Mouse (Mus musculus) kidney, embryonic 15.5 days (tissue): Measurements from ENCODE around the gene Stk10. TPM values are rescaled to one million over a fixed set of nuclear protein-coding genes. Genes with fewer than 3 reads are reported as not detected.

ENCODE experiments used
- ATAC-seq: fragments of 200-750 bp; cut with Nextera tagmentation; replicated peaks from 2 replicates; pipeline ENCODE4 v1.8.0; 2017; ENCODE audit warnings: moderate TSS enrichment; ENCODE audit not compliant: low FRiP score
- H3K27ac ChIP-seq: fragments of 300-500 bp; sonication (generic); 2 replicates; pipeline ENCODE4 v1.5.1; 2015; ENCODE audit warnings: mild to moderate bottlenecking, inconsistent platforms
- H3K27me3 ChIP-seq: fragments of 300-500 bp; sonication (generic); 2 replicates; pipeline ENCODE4 v1.6.1; 2015; ENCODE audit warnings: inconsistent platforms
- H3K36me3 ChIP-seq: fragments of 300-500 bp; sonication (generic); 2 replicates; pipeline ENCODE4 v1.6.1; 2015; ENCODE audit warnings: inconsistent platforms
- H3K4me1 ChIP-seq: fragments of 300-500 bp; sonication (generic); 2 replicates; pipeline ENCODE4 v1.6.1; 2015; ENCODE audit warnings: inconsistent platforms
- H3K4me2 ChIP-seq: fragments of 300-500 bp; sonication (generic); 2 replicates; pipeline ENCODE4 v1.6.1; 2015; ENCODE audit warnings: moderate library complexity, mild to moderate bottlenecking, inconsistent platforms
- H3K4me3 ChIP-seq: fragments of 300-500 bp; sonication (generic); replicated peaks from 2 replicates; pipeline ENCODE4 v1.5.1; 2015; ENCODE audit warnings: mild to moderate bottlenecking, inconsistent platforms
- H3K9ac ChIP-seq: fragments of 300-500 bp; sonication (generic); 2 replicates; pipeline ENCODE4 v1.6.1; 2015; ENCODE audit warnings: mild to moderate bottlenecking, inconsistent platforms
- H3K9me3 ChIP-seq: fragments of 300-500 bp; sonication (generic); replicated peaks from 2 replicates; pipeline ENCODE4 v1.6.1; 2016; ENCODE audit warnings: inconsistent platforms
- WGBS: fragments of 180-500 bp; shearing (Covaris S2); methylation state at CpG from one replicate; pipeline ENCODE4 v1.1.7; 2015; ENCODE audit warnings: mixed read lengths; 5-methylcytosine and 5-hydroxymethylcytosine counted together
- polyA plus RNA-seq: library from polyadenylated mRNA; unstranded; fragments of >200 nt; fragmentation: Nextera tagmentation; extraction: Ambion mirVana; gene quantifications from 2 replicates; pipeline ENCODE4 v1.2.1, GENCODE M21; 2015

Stk10 gene
- polyA plus RNA-seq, 1 experiment from 2014 or later: 5.4 TPM

DNA sequence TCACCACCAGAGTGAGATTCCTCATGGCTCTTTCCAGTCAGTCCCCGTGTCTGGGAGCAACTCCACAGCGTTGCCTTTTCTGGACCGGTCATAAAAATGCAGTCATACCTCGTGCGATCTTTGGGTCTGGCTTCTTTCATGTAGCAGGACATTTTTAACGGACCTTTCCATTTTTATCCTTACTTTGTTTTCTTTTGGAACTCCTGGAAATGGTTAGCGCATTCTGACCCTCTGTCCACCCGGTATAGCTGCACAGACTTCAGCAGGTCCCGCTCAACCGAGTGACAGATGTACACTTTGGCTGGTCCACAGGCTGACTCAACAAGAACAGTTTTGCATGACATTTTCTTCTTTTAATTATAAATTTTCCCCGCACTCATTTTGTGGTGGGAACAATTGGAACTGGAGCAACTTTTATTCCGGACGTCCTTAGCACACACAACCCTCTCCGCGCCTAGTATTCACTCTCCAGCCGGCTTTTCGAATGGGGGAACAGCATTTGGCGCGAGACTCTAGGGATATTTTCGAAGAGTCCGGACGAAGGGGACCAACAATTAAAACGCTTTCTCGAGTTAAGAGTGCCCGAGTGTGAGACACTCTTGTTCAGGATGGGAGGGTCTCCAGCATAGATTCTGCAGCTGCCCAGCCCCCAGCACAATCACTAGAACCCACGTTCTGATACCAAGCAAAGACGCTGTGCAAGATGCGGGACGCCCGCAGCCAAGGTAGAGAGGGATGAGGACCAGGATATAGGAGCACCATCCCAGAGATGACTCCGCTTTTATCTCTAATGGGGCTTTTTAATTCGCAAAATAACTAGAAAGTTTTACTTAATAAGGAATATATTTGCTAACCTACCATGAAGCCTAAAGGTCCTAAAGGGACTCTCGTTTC, 987 bp upstream of the Stk10 start, which contains the start of gene Efcab9:
TSS of gene Efcab9 (minus strand) at position 211 of the 894 bp plus-strand sequence.
- Histone ChIP-seq H3K9ac (peak within 1 kb of the TSS; percentile 55), H3K9me3 (no peaks in the 10 kb centered on the region), H3K27me3 (0 out of 2 replicates have a peak, but pooled peaks cover 11% of the 10 kb centered on the region), H3K4me2 (peak within 1 kb of the TSS; percentile 89), H3K4me3 (peak within 1 kb of the TSS; percentile 74), H3K4me1 (peaks cover 37% of the 10 kb centered on the region), H3K27ac (0 out of 2 replicates have a peak within 1 kb of the TSS, but pooled peaks have one; percentile 64), H3K36me3 (no peaks in the 10 kb centered on the region)
- ATAC-seq: 0 out of 2 replicates have a peak, but pooled peaks have one; percentile 10
- 3% methylated on average over 33 of the region's 33 CpGs for WGBS

DNA sequence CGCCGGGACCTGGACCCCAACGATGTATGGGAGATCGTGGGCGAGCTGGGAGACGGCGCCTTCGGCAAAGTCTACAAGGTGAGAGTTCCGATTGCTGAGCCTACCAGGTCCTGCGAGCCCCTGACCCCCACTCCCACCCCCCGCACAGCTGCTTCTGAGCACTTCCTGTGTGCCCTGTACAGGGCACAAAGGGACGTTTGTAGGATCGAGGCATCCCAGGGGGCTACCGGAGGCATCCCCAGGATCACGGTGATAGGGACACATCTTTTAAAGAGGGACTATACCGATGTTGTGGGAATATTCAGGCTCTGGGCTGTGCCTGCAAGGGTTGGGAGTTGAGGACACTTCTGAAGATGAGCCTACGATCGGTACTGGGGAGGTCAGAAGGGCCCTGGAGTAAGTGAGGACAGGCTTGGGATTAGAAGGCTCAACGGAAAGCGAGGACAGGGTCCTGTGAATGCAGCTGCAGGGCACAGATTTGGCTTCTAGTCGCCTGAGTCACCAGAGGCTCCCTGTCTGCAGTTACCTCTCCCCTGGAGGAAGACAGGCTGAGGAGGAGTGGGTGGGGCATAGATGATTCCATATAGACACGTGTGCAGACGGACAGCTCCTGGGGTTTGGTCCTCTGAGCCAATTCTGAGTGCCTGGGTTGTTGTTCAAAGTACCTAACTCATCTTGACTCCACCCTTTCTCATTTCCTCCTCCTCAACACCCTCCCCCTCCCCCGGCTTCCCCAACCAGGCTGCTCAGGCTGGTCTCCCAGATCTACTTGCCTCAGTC, 567 bp downstream of the Stk10 start:
- Histone ChIP-seq H3K4me2 (peak overlapping the region; percentile 89), H3K27me3 (0 out of 2 replicates have a peak, but pooled peaks cover 11% of the 10 kb centered on the region), H3K4me1 (peaks cover 51% of the 10 kb centered on the region), H3K27ac (peak overlapping the region; percentile 29; the same call in 1 of the 2 replicates), H3K9me3 (no peaks in the 10 kb centered on the region), H3K36me3 (no peaks in the 10 kb centered on the region), H3K4me3 (peak overlapping the region; percentile 74), H3K9ac (peak overlapping the region; percentile 55)
- 1% methylated on average over 24 of the region's 24 CpGs for WGBS
- ATAC-seq: peak; percentile 22

DNA sequence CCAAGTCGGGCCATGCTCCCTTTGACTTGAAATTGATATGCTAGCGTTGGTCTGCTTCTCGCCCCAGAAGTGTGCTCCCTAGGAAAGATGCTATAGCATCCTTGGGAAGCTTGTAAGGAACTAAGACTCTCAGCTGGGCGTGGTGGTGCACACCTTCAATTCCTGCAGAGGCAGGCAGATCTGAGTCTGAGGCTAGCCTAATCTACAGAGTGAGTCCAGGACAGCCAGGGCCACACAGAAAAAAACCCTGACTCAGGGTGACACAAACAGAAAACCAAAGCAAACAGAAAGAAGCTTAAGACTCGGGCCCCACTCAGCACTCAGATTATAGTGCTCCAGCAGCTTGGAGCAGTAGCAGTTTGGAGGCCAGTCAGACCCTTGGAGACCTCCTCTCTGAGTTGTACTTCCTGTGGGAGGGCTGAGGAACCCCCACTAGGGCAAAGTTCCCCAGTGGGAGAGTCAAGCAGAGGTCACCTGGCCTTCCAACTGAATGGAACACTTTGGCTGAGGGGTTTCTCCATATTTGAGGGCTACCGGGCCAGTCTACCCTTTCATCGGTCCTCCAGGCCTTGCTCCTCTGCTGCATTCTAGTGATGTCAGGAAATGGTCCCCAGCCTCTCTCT, 1.5 kb downstream of the Stk10 start:
- Histone ChIP-seq H3K4me1 (peaks cover 60% of the 10 kb centered on the region), H3K4me3 (peak overlapping the region; percentile 74), H3K36me3 (no peaks in the 10 kb centered on the region), H3K27me3 (0 out of 2 replicates have a peak, but pooled peaks cover 11% of the 10 kb centered on the region), H3K9me3 (no peaks in the 10 kb centered on the region), H3K4me2 (peak overlapping the region; percentile 89), H3K9ac (no peak overlapping the region), H3K27ac (peak overlapping the region; percentile 5)
- 52% methylated on average over 7 of the region's 7 CpGs for WGBS
- no peak for ATAC-seq

- 90% methylated on average over 4 of the region's 4 CpGs for WGBS
- Histone ChIP-seq H3K9me3 (no peaks in the 10 kb centered on the region), H3K4me2 (0 out of 2 replicates have a peak overlapping the region, but pooled peaks have one; percentile 89), H3K36me3 (no peaks in the 10 kb centered on the region), H3K4me3 (no peak overlapping the region), H3K9ac (no peak overlapping the region), H3K4me1 (peaks cover 69% of the 10 kb centered on the region), H3K27ac (no peak overlapping the region), H3K27me3 (0 out of 2 replicates have a peak, but pooled peaks cover 11% of the 10 kb centered on the region)
- ATAC-seq: no peak
Measured at GRCm38 (mm10) chr11:32535646-32536045, 2.5 kb downstream of the Stk10 start.

- Histone ChIP-seq H3K4me1 (peaks cover 64% of the 10 kb centered on the region), H3K27ac (no peak overlapping the region), H3K9me3 (no peaks in the 10 kb centered on the region), H3K4me2 (no peak overlapping the region), H3K36me3 (no peaks in the 10 kb centered on the region), H3K27me3 (0 out of 2 replicates have a peak, but pooled peaks cover 4% of the 10 kb centered on the region), H3K4me3 (no peak overlapping the region), H3K9ac (no peak overlapping the region)
- WGBS: 61% methylated on average over 7 of the region's 7 CpGs
- ATAC-seq: no peak
Measured at GRCm38 (mm10) chr11:32536954-32537353, 3.8 kb downstream of the Stk10 start.

GRCm38 (mm10) chr11:32538435-32538834, 5.3 kb downstream of the Stk10 start:
- H3K9ac ChIP-seq: no peak overlapping the region
- H3K4me2 ChIP-seq: peak overlapping the region; percentile 7; the same call in 1 of the 2 replicates
- H3K4me1 ChIP-seq: peaks cover 69% of the 10 kb centered on the region
- H3K27ac ChIP-seq: peak overlapping the region; percentile 75
- ATAC-seq: peak; percentile 40; the same call in 1 of the 2 replicates
- 38% methylated on average over 6 of the region's 6 CpGs for WGBS
- H3K9me3 ChIP-seq: no peaks in the 10 kb centered on the region
- H3K27me3 ChIP-seq: 0 out of 2 replicates have a peak, but pooled peaks cover 4% of the 10 kb centered on the region
- no peaks in the 10 kb centered on the region for H3K36me3 ChIP-seq
- no peak overlapping the region for H3K4me3 ChIP-seq

DNA sequence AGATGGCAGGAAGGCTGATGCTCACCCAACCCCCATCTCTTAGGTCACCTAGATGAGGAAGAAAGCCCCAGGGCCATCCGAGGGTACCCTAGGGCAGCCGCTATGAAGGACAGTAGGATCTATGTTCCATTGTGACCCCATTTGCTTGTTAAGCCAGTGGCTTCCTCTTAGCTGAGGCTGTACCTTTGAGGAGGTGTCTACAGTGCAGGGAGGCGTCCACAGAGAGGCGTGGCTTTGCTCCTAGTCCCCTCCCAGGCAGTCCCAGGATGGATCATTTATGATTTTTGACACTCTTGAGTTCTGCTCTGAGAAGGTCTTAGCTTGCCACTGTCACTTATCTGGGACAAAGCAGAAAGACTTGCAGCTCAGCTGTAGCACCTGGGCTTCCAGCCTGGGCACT, 5.7 kb downstream of the Stk10 start:
- H3K9ac ChIP-seq: no peak overlapping the region
- ATAC-seq: no peak
- peaks cover 65% of the 10 kb centered on the region for H3K4me1 ChIP-seq
- H3K4me3 ChIP-seq: no peak overlapping the region
- H3K36me3 ChIP-seq: no peaks in the 10 kb centered on the region
- H3K4me2 ChIP-seq: peak overlapping the region; percentile 7; the same call in 1 of the 2 replicates
- H3K27ac ChIP-seq: peak overlapping the region; percentile 75
- H3K27me3 ChIP-seq: 0 out of 2 replicates have a peak, but pooled peaks cover 4% of the 10 kb centered on the region
- 71% methylated on average over 4 of the region's 4 CpGs for WGBS
- H3K9me3 ChIP-seq: no peaks in the 10 kb centered on the region

- 60% methylated on average over 7 of the region's 7 CpGs for WGBS
Measured at GRCm38 (mm10) chr11:32539717-32540116, 6.6 kb downstream of the Stk10 start.

DNA sequence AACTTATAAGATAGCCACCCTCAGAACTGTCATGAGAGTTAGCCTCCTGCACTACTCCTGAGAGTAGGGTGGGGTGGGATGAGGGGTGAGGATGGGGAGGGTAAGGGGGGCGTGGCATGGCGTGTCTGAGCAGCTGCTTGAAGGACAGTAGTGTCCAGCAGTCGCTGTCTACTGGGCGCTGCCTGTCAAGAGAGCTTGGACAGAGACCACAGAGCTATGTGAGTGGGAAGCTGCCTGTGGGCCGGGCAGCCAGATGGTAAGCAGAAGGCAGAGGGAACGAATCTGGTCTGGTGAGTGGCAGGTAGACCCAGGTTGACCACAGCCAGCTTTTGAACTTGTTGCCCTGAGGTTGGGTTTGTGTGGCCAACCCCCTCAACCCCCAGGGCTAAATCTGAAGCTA, 7.4 kb downstream of the Stk10 start:
- peaks cover 52% of the 10 kb centered on the region for H3K4me1 ChIP-seq
- no peaks in the 10 kb centered on the region for H3K36me3 ChIP-seq
- no peak overlapping the region for H3K4me3 ChIP-seq
- H3K27me3 ChIP-seq: no peaks in the 10 kb centered on the region
- no peak overlapping the region for H3K27ac ChIP-seq
- 79% methylated on average over 6 of the region's 6 CpGs for WGBS
- no peaks in the 10 kb centered on the region for H3K9me3 ChIP-seq
- no peak for ATAC-seq
- H3K4me2 ChIP-seq: no peak overlapping the region
- no peak overlapping the region for H3K9ac ChIP-seq

More at GRCm38 (mm10) chr11:32539717-32540116, 6.6 kb downstream of the Stk10 start:
- no peak overlapping the region for H3K4me2 ChIP-seq
- no peak overlapping the region for H3K4me3 ChIP-seq
- peaks cover 56% of the 10 kb centered on the region for H3K4me1 ChIP-seq
- H3K9me3 ChIP-seq: no peaks in the 10 kb centered on the region
- H3K27me3 ChIP-seq: 0 out of 2 replicates have a peak, but pooled peaks cover 1% of the 10 kb centered on the region
- H3K27ac ChIP-seq: peak overlapping the region; percentile 75; the same call in 1 of the 2 replicates
- H3K9ac ChIP-seq: no peak overlapping the region
- H3K36me3 ChIP-seq: no peaks in the 10 kb centered on the region
- ATAC-seq: no peak

- no peaks in the 10 kb centered on the region for H3K9me3 ChIP-seq
- no peaks in the 10 kb centered on the region for H3K36me3 ChIP-seq
- H3K4me1 ChIP-seq: peaks cover 48% of the 10 kb centered on the region
- no peak overlapping the region for H3K9ac ChIP-seq
- H3K27me3 ChIP-seq: no peaks in the 10 kb centered on the region
- no peak for ATAC-seq
- 90% methylated on average over 4 of the region's 4 CpGs for WGBS
- H3K4me3 ChIP-seq: no peak overlapping the region
- peak overlapping the region; percentile 64 for H3K27ac ChIP-seq
- H3K4me2 ChIP-seq: no peak overlapping the region
Measured at GRCm38 (mm10) chr11:32542181-32542580, 9.1 kb downstream of the Stk10 start.

GRCm38 (mm10) chr11:32542687-32543411, 9.7 kb downstream of the Stk10 start:
- ATAC-seq: peak; percentile 37; the same call in 1 of the 2 replicates
- Histone ChIP-seq H3K9me3 (no peaks in the 10 kb centered on the region), H3K4me1 (peaks cover 43% of the 10 kb centered on the region), H3K27me3 (no peaks in the 10 kb centered on the region), H3K36me3 (no peaks in the 10 kb centered on the region), H3K4me2 (no peak overlapping the region), H3K9ac (no peak overlapping the region), H3K27ac (peak overlapping the region; percentile 64), H3K4me3 (no peak overlapping the region)
- WGBS: 41% methylated on average over 3 of the region's 3 CpGs
